Mouse (Mus musculus) monocyte, adult 5-6 weeks (primary cell): ENCODE results near the gene Ermap. TPM values are rescaled to one million over a fixed set of nuclear protein-coding genes. Genes with fewer than 3 reads are reported as not detected.

Experiments used
- ATAC-seq: fragments of 153-309, 156-312 bp; replicated peaks from 2 replicates; pipeline ENCODE4 v1.8.0; 2017; ENCODE audit warnings: mild to moderate bottlenecking; ENCODE audit not compliant: low TSS enrichment, insufficient number of reproducible peaks, severe bottlenecking, poor library complexity, low FRiP score
- total RNA-seq: library from RNA; stranded (forward); fragments of 200-1000, 200-491, 200-594 nt; gene quantifications from 3 replicates; pipeline ENCODE4 v1.2.3, GENCODE M21; 2017

The Ermap gene
- total RNA-seq, 1 experiment from 2014 or later = 0.29 TPM

DNA sequence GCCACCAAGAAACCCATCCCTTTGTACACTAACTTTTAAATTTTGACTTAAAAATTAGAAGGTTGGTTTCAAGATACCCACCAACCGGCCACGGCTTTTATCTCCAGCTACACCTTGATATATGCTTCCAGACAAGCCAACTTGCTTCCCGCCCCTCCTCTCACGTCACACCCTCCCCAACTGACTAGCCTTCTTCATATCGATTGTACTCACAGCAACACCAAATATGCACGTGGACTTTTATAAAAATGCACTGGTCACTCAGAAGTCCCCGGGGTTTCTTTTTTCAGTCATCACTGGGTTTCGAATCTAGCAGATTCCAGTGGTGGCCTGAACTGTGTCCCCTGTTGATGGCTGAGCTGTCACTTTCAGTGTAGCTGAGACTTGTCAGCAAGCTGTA lies 807 bp upstream of the Ermap start:
- no peak for ATAC-seq

DNA sequence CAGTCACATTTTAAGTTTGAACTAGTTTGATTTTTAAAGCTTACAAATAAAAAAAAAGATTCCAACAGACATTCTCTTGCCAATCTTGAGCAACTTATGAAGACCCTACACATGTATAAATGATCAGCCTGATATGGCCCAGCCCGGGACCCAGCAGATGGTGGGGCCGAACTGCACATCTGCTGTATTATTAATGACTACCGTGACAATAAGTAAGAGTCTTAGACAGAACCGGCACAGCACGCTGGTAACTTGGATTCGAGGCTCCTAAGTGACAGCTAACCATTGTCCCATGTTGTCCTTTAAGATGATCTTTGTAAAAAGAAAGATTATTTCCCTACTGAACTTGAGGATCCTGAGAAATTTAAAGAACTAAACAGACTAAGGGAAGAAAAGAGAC lies 419 bp downstream of the Ermap start:
- ATAC-seq = no peak

DNA sequence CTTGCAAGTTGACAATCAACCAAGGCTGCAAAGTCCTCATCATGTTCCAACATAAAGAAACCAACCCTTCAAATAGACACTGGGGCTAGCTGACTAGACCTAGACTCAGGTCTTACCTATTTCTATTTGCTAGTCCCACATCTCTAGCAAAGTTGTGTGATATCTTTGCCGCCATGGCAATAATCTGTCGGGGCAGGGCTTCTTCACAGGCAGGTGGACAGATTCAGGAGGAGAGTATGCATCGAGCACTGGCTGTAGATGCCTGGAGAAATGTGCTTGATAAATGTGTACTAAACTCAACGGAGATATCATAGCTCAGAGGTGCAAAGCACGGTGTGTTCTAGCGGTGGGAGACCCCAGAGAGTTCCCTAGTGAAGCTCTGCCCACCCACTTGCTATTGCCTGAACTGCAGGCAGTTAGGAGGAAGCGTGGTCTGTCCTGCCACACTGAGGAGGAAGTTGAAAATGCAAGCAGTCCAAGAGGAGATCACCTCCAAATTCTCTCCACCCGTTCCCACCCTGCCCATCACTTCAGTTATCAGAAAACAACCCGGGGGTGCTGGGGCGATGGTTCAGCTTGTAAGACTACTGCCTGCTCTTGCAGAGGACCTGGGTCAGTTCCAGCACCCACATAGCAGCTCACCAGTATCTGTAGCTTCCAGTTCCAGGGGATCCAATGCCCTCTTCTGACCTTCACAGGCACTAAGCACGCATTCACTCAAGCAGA lies 1.6 kb downstream of the Ermap start:
- no peak for ATAC-seq

DNA sequence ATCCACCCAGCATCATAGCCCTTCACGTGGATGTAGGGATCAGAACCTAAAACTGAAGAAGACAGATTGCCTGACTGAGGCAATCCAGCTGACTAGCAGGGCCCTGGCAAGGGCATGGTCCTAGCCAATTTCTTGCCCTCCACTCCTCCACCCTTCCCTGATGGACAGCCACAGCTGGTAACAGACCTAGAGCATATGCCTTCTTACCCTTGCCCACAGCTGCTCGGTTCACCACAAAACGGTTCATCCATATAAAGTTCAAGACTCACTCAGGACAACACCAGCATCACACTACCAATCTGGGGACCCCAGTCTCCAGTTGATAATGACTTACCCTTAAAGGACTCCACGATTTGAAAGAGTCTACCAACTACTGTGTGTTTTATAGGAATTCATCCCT lies 4.0 kb downstream of the Ermap start:
- no peak for ATAC-seq

DNA sequence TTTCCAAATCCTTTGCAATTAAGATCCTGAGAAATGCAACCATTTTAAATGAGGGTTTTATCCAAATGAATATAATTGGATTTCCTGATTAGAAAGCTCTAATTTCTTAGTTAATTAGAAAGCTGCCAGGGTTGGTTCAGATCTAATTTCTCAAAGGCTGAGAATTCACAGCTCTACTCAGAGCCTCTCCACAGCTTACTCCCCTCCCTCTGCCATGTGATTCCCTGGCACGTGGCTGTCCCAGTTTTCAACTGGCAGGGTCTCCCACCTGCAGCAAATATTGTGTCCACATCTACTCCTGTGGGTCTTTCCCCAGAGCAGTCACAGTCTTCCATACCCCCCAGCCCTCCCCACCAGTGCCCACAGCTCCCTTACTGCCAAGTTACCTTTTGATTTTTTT lies 6.3 kb downstream of the Ermap start:
- no peak for ATAC-seq

DNA sequence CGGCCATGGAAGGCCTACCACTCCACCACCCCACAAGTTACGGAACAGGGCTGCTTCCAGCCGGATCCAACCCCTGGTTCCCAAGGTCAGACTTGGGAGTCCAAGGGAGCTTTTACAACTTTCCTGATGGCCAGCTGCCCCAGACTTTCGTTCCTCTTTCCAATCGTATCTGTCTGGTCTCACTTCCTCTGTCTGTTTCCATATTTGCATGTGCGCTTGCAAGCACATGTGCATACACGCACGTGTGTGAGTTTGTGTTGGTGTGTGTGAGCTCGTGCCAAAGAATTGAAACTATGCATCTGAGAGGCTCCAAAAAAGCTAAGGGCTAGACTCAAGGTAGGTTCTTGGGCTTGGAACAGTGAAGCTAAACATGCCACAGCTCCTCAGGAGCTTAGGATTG lies 8.4 kb downstream of the Ermap start:
- ATAC-seq = peak; percentile 80

DNA sequence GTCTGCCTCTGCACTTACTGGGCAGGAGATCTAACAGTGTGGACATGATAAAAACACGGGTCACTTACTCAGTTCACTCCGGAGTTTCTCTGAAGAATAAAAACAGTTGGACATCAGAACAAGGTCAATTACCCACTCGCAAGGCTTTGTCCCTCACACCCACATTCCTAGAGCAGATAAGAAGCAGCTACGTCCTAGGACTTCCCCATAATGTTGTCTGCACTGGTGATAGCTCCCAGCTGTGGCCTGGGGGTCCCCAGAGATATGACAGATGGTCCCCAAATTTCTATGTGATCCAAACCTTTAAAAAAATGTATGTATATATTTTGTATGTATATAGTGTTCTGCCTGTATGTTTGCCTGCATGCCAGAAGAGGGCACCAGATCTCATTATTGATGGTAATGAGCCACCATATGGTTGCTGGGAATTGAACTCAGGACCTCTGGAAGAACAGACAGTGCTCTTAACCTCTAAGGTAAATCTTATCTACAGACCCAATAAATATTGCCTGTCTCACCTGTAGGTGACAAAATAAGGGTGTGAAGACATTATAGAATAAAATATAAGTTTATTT lies 9.6 kb downstream of the Ermap start:
- no peak for ATAC-seq

DNA sequence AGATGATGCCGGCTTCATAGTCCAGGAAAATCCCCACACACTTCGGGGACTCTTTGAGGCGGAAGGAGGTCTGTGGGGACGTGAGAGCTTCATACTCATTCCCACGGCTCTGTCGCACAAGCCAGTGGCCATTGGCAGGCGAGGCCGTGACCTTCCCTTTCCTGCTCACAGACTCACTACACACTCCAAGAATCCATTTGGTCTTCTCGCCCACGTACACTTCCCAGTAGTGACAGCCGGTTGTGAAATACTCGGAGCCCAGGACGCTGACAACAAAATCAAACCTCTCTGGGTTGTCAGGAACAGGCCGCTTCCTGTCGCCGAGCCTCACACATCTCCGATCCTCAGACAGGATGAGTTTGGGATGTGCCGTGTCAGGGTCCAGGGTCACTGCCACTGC lies 11.5 kb downstream of the Ermap start:
- no peak for ATAC-seq

DNA sequence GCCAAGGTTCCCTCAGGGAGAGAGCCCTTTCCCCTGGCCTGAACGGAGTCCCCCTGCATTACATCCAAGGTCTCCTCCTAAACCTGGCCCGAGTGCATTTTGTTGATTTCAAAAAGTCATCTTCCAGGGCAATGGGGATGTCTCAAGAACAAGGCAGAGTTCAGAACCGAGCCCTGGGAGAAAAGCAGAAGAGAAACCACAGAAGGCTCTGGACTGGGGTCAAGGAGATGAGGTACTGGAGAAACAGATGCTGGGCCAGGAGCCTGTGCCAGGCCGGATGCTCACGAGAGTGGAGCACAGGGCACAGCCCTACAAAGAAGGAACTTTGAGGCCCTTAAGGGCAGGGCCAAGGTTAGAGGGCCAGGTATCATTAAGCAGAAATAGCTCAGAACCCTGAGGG lies 12.1 kb downstream of the Ermap start:
- peak; percentile 40 for ATAC-seq

DNA sequence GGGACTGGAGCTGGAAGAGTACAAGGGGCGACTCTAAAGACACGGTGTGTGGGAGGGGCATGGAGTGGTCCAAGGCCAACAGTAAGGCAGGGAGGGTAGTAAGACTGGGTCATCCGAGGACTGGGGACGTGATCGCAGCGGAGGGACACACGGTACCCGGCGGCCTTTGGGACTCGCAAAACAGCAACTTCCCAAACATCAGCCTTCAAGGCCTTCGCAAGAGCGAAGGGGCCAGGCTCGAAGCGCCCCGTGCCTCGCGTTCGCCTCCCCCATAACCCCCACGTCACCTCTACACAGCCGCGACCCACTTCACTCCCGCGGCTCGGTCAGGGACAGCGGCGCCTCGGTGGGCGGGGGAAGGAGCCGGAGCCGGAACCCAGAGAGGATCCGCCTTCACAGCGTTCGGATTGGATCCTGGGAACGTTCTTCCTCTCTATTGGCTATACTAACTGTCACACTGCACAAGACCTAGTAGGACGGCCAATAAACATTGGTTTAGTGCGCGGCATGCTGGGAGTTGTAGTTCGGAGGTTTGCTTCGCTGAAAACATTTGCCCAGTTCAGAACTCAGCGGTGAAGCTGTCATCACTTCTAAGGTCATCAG lies 15.9 kb downstream of the Ermap start, which contains the start of gene Zfp691:
Gene Zfp691 (minus strand): TSS at position 345 of the 603 bp plus-strand sequence.
- peak; percentile 97 for ATAC-seq

DNA sequence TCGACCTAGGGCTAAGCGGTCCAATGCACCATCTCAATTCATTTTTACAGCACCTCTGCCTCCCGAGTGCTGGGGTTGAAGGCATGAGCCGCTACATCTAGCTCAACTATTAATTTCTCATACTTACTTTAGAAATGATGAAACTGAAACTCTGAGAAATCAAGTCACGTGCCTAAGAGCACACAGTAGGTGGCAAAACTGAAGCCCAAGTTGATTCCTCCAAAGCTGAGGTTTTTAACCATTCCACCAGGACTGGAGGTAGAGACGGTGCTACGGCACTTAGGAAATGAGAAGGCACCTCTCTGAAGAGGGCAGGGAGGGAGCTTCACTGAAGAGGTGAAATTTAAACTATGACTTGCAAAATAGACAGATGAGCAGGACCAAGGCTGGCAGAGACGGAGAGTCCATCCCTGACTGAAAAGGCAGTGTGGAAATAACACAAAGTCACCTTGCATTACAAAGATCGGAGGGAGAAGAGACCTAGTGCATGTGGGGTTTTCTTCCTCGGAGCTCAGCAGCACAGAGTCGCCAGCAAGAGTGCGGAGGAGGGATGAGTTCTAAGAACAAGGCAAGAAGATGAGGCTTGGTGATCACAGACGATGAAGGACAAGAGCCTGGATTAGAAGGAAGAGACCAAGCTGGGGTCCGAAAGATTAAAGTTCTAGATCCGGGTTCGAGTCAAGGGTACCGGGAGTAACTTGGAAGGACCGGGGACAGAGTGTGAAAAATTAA lies 16.7 kb downstream of the Ermap start:
- no peak for ATAC-seq

DNA sequence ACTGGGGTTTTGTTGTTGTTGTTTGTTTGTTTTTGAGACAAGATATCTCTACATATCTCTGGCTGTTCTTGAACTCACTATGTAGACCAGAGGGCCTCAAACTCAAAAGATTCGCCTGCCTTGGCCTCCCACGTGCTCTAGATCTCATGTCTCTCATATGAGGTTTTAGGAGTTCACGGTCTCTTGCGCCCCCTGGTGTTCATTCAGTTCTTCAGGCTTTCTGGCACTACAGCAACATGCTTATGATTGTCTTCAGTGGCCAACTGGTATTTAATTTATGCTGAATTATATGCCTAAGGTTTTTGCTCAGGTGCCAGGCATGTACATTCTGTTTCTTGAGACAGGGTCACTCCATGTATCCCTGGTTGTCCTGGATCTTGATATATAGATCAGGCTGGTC lies 22.1 kb downstream of the Ermap start:
- ATAC-seq = peak; percentile 81

DNA sequence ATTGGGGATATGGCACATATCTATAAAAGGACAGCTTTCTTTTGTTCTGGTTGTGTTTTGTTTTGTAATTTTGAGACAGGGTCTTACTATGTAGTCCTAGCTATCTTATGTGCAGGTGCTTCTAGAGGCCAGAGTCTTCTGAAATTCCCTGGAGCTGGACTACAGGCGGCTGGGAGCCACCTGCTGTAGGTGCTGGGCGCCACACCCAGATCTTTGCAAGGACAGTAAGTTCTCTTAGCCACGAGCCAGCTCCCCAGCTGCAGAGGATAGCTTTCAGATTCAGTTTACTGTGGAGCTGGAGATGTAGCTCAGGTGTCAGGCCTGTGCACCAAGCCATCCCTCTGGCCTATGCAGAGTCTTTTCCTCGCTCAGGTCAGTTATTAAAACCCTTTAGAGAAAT lies 22.7 kb downstream of the Ermap start:
- no peak for ATAC-seq

DNA sequence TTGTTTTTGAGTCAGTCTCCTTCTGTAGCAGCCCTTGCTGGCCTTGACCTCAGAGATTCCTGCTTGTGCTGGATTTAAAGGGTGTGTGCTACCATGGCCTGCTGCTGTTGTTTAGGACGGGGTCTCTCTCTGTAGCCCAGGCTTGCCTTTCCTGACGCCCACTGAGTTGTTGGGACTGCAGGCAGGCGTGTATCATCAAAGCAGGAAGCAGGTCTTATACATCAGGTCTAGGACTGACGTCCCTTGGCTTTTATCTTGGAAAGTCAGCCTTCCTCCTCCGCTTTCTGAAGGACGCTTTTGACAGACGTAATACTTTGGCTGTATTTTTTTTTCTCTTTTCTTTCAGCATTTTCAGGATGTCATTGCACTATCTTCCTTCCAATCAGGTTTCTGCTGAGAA lies 23.9 kb downstream of the Ermap start:
- no peak for ATAC-seq

DNA sequence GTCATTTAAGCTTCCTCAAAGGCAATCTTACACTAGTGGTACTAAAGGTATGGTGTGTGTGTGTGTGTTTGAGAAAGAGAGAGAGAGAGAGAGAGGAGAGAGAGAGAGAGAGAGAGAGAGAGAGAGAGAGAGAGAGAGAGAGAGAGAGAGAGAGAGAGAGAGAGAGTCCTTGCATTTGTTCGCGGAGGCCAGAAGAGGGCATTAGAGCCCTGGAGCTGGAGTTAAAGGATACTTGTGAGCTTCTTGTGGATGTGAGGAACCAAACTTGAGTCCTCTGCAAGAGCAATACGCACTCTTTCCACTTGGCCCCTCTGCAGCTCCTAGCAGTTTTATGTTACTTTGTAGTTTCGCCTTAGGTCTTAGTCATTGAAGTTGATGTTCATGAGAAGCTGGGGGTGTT lies 26.8 kb downstream of the Ermap start:
- no peak for ATAC-seq

DNA sequence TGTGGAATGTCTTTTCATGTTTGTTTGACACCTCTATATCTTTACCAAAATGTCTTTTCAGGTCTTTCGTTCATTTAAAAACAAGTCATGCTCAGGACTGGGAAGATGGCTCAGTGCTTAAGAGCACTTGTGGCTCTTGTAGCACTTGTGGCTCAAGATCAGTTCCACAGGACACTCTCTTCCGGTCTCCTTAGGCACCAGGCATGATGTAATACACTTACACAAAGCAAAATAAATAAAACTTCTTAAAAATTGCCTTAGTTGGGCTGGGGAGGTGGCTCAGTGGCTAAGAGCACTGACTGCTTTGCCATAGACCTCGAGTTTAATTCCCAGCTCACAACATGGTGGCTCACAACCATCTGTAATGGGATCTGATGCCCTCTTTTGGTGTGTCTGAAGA lies 28.5 kb downstream of the Ermap start:
- no peak for ATAC-seq

DNA sequence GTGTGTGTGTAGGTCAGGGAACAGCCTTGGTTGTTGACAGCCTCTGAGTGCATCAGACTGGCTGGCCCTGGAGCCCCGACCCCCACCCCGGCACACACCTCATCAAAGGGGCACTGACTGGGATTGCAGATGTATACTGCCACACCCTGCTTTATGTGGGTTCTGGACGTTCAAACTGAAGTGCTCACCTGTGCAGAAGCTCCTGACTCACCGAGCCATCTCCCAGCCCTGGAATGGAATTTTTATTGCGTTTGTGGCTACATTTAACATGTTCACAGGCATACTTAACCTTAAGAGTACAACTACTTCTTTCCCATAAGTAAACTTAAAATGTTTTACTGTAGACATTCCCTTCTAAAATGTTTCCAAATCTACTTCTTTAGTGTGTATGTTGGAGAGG lies 31.9 kb downstream of the Ermap start:
- no peak for ATAC-seq

DNA sequence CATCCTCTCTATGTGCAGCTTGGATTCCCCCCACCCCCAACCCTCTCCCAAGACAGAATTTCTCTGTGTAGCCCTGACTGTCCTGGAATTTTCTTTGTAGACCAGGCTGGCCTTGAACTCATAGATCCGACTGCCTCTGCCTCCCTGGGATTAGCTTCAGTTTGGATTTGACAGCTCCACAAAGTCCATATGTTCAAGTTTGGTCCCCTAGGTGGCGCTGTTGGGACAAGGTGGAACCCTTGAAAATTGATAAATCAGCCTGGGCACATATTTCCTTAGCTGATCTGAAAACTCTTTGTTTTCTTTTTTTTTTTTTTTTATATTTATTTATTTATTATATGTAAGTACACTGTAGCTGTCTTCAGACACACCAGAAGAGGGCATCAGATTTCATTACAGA lies 32.6 kb downstream of the Ermap start:
- ATAC-seq = no peak

DNA sequence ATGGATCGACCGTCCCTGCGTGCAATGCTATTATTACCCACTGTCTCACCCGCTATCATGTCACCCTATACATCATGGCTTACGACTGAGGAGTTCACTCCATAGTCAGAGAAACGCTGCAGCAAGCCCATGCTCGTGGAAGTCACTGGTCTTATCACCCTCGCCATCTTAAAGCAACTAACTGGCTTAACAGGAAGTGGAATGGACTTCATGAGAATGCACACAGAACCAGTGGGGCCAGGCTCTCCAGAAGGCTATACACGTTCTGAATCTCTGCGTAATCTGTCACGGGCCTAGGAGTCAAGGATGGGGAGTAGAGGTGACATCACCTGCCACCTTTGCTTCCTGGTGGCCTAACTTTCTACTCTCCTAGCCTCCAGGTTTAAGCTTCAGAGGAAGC lies 41.1 kb downstream of the Ermap start:
- no peak for ATAC-seq

DNA sequence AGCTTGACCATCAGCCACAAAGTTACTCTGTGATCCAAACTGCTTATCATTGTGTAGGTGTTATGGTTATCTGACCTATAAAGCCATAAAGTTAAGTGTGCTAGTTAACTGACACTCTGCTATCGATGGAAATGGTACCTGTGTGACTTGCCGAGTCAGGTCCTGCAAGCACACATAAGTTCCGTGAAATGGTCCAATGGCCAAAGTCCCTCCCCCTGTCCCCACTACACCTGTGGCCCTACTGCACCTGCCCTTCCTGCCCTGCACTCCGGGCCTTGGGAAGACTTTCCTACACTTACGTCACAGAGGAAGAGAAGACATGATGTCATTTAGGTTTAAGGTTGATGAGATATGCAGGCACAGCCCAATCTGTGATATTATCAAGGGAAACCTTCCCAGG lies 42.5 kb downstream of the Ermap start:
- no peak for ATAC-seq
